Mouse (Mus musculus) liver (tissue): ENCODE results near the gene Cldn10.

ENCODE experiments used
- DNase-seq: peaks from one replicate; pipeline ENCODE4 v3.0.0-alpha.2; 2020; ENCODE audit warnings: mixed read lengths

The Cldn10 gene

DNA sequence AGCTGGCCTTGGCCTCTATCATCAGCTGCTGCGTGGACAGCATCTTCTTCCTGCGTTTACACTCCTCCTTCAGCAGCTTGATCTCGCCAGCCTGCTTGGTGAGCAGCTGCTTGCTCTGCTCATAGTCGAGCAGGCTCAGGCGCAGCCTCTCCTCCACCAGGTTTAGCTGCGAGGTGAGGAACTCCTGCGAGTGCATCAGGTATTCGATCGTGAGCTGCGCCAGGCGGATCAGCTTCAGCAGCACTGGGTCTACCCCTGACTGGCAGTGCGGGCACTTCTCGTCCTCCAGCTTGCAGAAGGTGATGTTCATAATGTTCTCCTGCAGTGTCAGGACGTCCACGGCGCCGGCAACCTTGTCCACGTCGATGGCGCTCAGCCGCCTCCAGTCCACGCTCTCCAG, 134.5 kb downstream of the Cldn10 start:
- no peak for DNase-seq

DNA sequence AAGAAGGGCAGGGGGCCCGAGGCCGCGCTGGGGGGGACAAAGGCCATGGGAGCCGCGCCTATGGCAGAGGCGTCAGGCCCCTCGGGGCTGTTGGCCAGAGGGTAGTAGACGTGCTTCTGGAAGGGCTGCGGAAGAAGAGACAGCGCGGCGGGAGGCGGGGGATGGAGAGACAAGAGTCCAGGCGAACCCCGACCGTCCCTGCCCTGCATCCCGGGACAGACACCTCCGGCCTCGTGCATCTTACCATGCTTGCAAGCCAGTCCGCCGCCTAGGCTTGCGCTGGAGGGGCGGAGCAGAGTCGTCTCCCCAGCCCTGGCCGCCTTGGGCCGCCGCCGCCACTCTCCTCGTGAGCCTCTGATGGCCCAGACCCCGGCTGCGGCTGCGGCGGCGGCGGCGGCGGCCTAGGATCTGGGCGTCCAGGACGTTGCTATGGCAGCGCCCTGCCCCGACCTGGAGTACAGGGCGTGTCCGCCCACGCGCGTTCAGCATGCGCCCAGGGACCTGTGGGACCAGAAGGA, 135.0 kb downstream of the Cldn10 start:
- DNase-seq = peak; percentile 19
